Mouse (Mus musculus) gonadal fat pad, adult 2 months (tissue): ENCODE data around the gene Rrm1. TPM values are rescaled to one million over a fixed set of nuclear protein-coding genes. Genes with fewer than 3 reads are reported as not detected.
"Not testable (repeated sequence)": the region's sequence is repeated elsewhere in the genome, so short reads cannot be mapped to it uniquely, and the experiment has no call there.

Experiments used
- DNase-seq: peaks from one replicate; pipeline ENCODE4 v3.0.0-alpha.2; 2012; ENCODE audit warnings: low read depth
- polyA plus RNA-seq: library from polyadenylated mRNA; depleted of rRNA; stranded (reverse); fragments of >200 nt; gene quantifications from 2 replicates; pipeline ENCODE4 v1.2.3, GENCODE M21; 2012; rRNA removed

The Rrm1 gene
- 13.2 and 13.8 TPM in 2 replicates for polyA plus RNA-seq

GRCm38 (mm10) chr7:102441657-102442391, at the start of gene Rrm1:
TSS of gene Rrm1 (plus strand) at chr7:102441695.
- peak; percentile 84 for DNase-seq

- no peak for DNase-seq
Observed at GRCm38 (mm10) chr7:102393898-102394297, 47.6 kb upstream of the Rrm1 start.

- DNase-seq, result peak; percentile 58
Observed at GRCm38 (mm10) chr7:102395894-102396293, 45.6 kb upstream of the Rrm1 start.

GRCm38 (mm10) chr7:102396331-102396730, 45.2 kb upstream of the Rrm1 start:
- no peak for DNase-seq

GRCm38 (mm10) chr7:102399180-102399731, 42.2 kb upstream of the Rrm1 start:
- peak; percentile 75 for DNase-seq

- no peak for DNase-seq
Observed at GRCm38 (mm10) chr7:102404118-102404517, 37.4 kb upstream of the Rrm1 start.

- no peak for DNase-seq
Observed at GRCm38 (mm10) chr7:102407440-102407839, 34.1 kb upstream of the Rrm1 start.

GRCm38 (mm10) chr7:102415272-102415671, 26.2 kb upstream of the Rrm1 start:
- DNase-seq, result not testable (repeated sequence)

GRCm38 (mm10) chr7:102415841-102416240, 25.7 kb upstream of the Rrm1 start:
- no peak for DNase-seq

GRCm38 (mm10) chr7:102417398-102417797, 24.1 kb upstream of the Rrm1 start:
- no peak for DNase-seq

- no peak for DNase-seq
Observed at GRCm38 (mm10) chr7:102422036-102422435, 19.5 kb upstream of the Rrm1 start.

GRCm38 (mm10) chr7:102425933-102426685, 15.4 kb upstream of the Rrm1 start:
- DNase-seq, result no peak

- no peak for DNase-seq
Observed at GRCm38 (mm10) chr7:102434344-102434743, 7.2 kb upstream of the Rrm1 start.

- no peak for DNase-seq
Observed at GRCm38 (mm10) chr7:102440822-102441656, 456 bp upstream of the Rrm1 start.

GRCm38 (mm10) chr7:102442432-102442831, 937 bp downstream of the Rrm1 start:
- no peak for DNase-seq

GRCm38 (mm10) chr7:102444301-102444700, 2.8 kb downstream of the Rrm1 start:
- DNase-seq, result no peak

GRCm38 (mm10) chr7:102446438-102446837, 4.9 kb downstream of the Rrm1 start:
- no peak for DNase-seq

- no peak for DNase-seq
Observed at GRCm38 (mm10) chr7:102458618-102459380, 17.3 kb downstream of the Rrm1 start.

- DNase-seq, result no peak
Observed at GRCm38 (mm10) chr7:102467566-102467965, 26.1 kb downstream of the Rrm1 start.

GRCm38 (mm10) chr7:102472675-102473074, 31.2 kb downstream of the Rrm1 start:
- DNase-seq, result no peak

GRCm38 (mm10) chr7:102476601-102477000, 35.1 kb downstream of the Rrm1 start:
- DNase-seq, result no peak
